Mouse (Mus musculus): ENCODE measurements around the gene Retsat.

DNA sequence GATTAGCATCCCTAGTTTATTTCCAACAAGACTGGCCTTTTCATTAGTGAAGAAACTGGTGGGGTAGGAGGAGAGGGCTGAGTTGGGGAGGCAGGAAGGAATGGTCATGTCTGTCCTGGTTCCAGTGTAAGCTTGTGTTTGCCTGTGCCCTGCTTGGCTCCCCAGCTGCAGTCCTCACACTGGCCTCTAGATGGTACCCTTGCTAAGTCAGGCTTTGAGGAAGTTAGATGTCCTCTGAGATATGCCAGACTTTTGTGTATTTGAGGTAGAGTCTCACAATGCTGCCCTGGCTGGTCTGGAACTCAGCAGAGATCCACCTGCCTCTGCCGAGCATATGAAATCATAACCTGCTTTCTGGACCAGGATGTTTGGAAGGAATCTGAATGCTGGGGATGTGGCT lies 3.5 kb downstream of the Retsat start:
- TF ChIP-seq CTCF (IDR thresholded peaks at IDR 0.05; ENCODE audit: low read depth) (peak; percentile 84), EP300 (IDR thresholded peaks at IDR 0.05; ENCODE audit: low read depth) (no peak)
